Mouse (Mus musculus): ENCODE results near the gene Lingo4. TPM values are rescaled to one million over a fixed set of nuclear protein-coding genes. Genes with fewer than 3 reads are reported as not detected.

Lingo4 gene
- total and polyA plus RNA-seq, 3 experiments = not detected

GRCm38 (mm10) chr3:94369709-94370108 is 28.6 kb upstream of the Lingo4 start:
- Histone ChIP-seq H3K4me3 (ENCODE audit: control insufficient read depth in 1 of 2, insufficient read depth in 1 of 2, low read depth in 2 of 2, low read length in 2 of 2) (no peak overlapping the region), H3K9me3 (replicated peaks; ENCODE audit: insufficient read depth, low read length) (no peaks in the 10 kb centered on the region), H3K4me1 (ENCODE audit: control insufficient read depth in 1 of 2, insufficient read depth in 2 of 2, low read length in 2 of 2) (peaks cover 0 to 4% of the 10 kb centered on the region in 2 experiments; a peak in 3 of 4 replicates), H3K79me2 (ENCODE audit: control insufficient read depth, insufficient read depth, low read length, poor library complexity) (no peaks in the 10 kb centered on the region), H3K27me3 (ENCODE audit: control insufficient read depth in 1 of 2, insufficient read depth in 2 of 2, low read length in 2 of 2) (no peaks in the 10 kb centered on the region), H3K36me3 (ENCODE audit: control insufficient read depth in 1 of 2, insufficient read depth in 2 of 2, low read length in 2 of 2) (peaks cover 0 to 6% of the 10 kb centered on the region in 2 experiments; a peak in 2 of 4 replicates), H3K9ac (ENCODE audit: control insufficient read depth, low read depth, low read length, poor library complexity, severe bottlenecking) (no peak overlapping the region), H3K27ac (ENCODE audit: control insufficient read depth, low read depth, low read length) (no peak overlapping the region)
- TF ChIP-seq CHD1 (IDR thresholded peaks at IDR 0.05; ENCODE audit: low read depth, low read length) (no peak), MAZ (IDR thresholded peaks at IDR 0.05; ENCODE audit: low read depth, low read length) (0 out of 2 replicates have a peak, but pooled peaks have one; percentile 27), MYC (IDR thresholded peaks at IDR 0.05; ENCODE audit: low read depth, low read length) (no peak), GATA1 (IDR thresholded peaks at IDR 0.05; ENCODE audit: low read depth, low read length) (peak; percentile 68), MAFK (IDR thresholded peaks at IDR 0.05; ENCODE audit: borderline replicate concordance, low read depth, low read length) (no peak), SIN3A (IDR thresholded peaks at IDR 0.05; ENCODE audit: low read length) (peak; percentile 45; the same call in 1 of the 2 replicates), ZKSCAN1 (IDR thresholded peaks at IDR 0.05; ENCODE audit: low read depth, low read length) (no peak), EP300 (IDR thresholded peaks at IDR 0.05; ENCODE audit: low read depth in 1 of 2, low read length in 2 of 2) (peak; percentile 59 to 65)
- peak; percentile 78 for DNase-seq (ENCODE audit: low read depth, low spot score)

- H3K9ac ChIP-seq (ENCODE audit: control insufficient read depth, low read depth, low read length, poor library complexity, severe bottlenecking) = no peak overlapping the region
- H3K27me3 ChIP-seq (ENCODE audit: control insufficient read depth in 1 of 2, insufficient read depth in 2 of 2, low read length in 2 of 2) = no peaks in the 10 kb centered on the region
- H3K4me3 ChIP-seq (ENCODE audit: control insufficient read depth in 1 of 2, insufficient read depth in 1 of 2, low read depth in 2 of 2, low read length in 2 of 2) = no peak overlapping the region
- H3K4me1 ChIP-seq (ENCODE audit: control insufficient read depth in 1 of 2, insufficient read depth in 2 of 2, low read length in 2 of 2) = peaks cover 0 to 4% of the 10 kb centered on the region in 2 experiments; a peak in 3 of 4 replicates
- no peaks in the 10 kb centered on the region for H3K9me3 ChIP-seq (replicated peaks; ENCODE audit: insufficient read depth, low read length)
- H3K27ac ChIP-seq (ENCODE audit: control insufficient read depth, low read depth, low read length) = no peak overlapping the region
- peaks cover 0 to 6% of the 10 kb centered on the region in 2 experiments; a peak in 2 of 4 replicates for H3K36me3 ChIP-seq (ENCODE audit: control insufficient read depth in 1 of 2, insufficient read depth in 2 of 2, low read length in 2 of 2)
- TF ChIP-seq ZKSCAN1 (IDR thresholded peaks at IDR 0.05; ENCODE audit: low read depth, low read length) (no peak), GABPA (IDR thresholded peaks at IDR 0.05; ENCODE audit: low read depth, low read length) (no peak), BHLHE40 (IDR thresholded peaks at IDR 0.05; ENCODE audit: borderline replicate concordance, low read depth, low read length) (no peak), ETS1 (IDR thresholded peaks at IDR 0.05; ENCODE audit: low read depth, low read length) (no peak), USF2 (IDR thresholded peaks at IDR 0.05; ENCODE audit: borderline replicate concordance in 1 of 2, insufficient read depth in 1 of 2, low read depth in 1 of 2, low read length in 2 of 2) (no peak), KAT2A (conservative IDR thresholded peaks at IDR 0.05; ENCODE audit: low read depth, low read length) (no peak), RCOR1 (IDR thresholded peaks at IDR 0.05; ENCODE audit: low read depth, low read length) (no peak), MAX (IDR thresholded peaks at IDR 0.05; ENCODE audit: low read length) (no peak), TBP (IDR thresholded peaks at IDR 0.05; ENCODE audit: low read depth, low read length) (no peak), MYB (IDR thresholded peaks at IDR 0.05; ENCODE audit: low read depth, low read length) (no peak), SIN3A (IDR thresholded peaks at IDR 0.05; ENCODE audit: low read length) (no peak), TCF12 (IDR thresholded peaks at IDR 0.05; ENCODE audit: low read depth, low read length) (no peak), MEF2A (IDR thresholded peaks at IDR 0.05; ENCODE audit: extremely low read depth, insufficient replicate concordance, low read depth, low read length, poor library complexity, severe bottlenecking) (no peak), CHD2 (IDR thresholded peaks at IDR 0.05; ENCODE audit: low read length) (no peak)
- DNase-seq (ENCODE audit: low read depth, low spot score) = no peak
- no peaks in the 10 kb centered on the region for H3K79me2 ChIP-seq (ENCODE audit: control insufficient read depth, insufficient read depth, low read length, poor library complexity)
Observed at GRCm38 (mm10) chr3:94371637-94372036, 26.7 kb upstream of the Lingo4 start.
